Mouse (Mus musculus): Measurements from ENCODE around the gene Thumpd3. TPM values are rescaled to one million over a fixed set of nuclear protein-coding genes. Genes with fewer than 3 reads are reported as not detected.

The Thumpd3 gene
- polyA plus RNA-seq, 1 experiment from 2014 or later, result 54.8 TPM

GRCm38 (mm10) chr6:113102541-113102940 lies 56.5 kb downstream of the Thumpd3 start:
- no peak overlapping the region for H3K27ac ChIP-seq

GRCm38 (mm10) chr6:113103765-113104164 lies 57.7 kb downstream of the Thumpd3 start:
- no peak overlapping the region for H3K27ac ChIP-seq
- H3K9me3 ChIP-seq, result no peaks in the 10 kb centered on the region
- H3K4me1 ChIP-seq, result peaks cover 7% of the 10 kb centered on the region; the same call in 1 of the 2 replicates
- H3K27me3 ChIP-seq (ENCODE audit: insufficient read depth, poor library complexity, severe bottlenecking), result no peaks in the 10 kb centered on the region
- no peak for DNase-seq (ENCODE audit: low spot score)
- peaks cover 21% of the 10 kb centered on the region for H3K36me3 ChIP-seq
- no peak overlapping the region for H3K4me3 ChIP-seq

More at GRCm38 (mm10) chr6:113102541-113102940, 56.5 kb downstream of the Thumpd3 start:
- no peak for DNase-seq (ENCODE audit: low spot score)
- H3K4me1 ChIP-seq, result peaks cover 7% of the 10 kb centered on the region; the same call in 1 of the 2 replicates
- H3K9me3 ChIP-seq, result no peaks in the 10 kb centered on the region
- peaks cover 21% of the 10 kb centered on the region for H3K36me3 ChIP-seq
- H3K27me3 ChIP-seq (ENCODE audit: insufficient read depth, poor library complexity, severe bottlenecking), result no peaks in the 10 kb centered on the region
- 91% methylated on average over 4 of the region's 4 CpGs for WGBS
- no peak overlapping the region for H3K4me3 ChIP-seq

- no peaks in the 10 kb centered on the region for H3K9me3 ChIP-seq
- H3K27me3 ChIP-seq (ENCODE audit: insufficient read depth, poor library complexity, severe bottlenecking), result no peaks in the 10 kb centered on the region
- no peaks in the 10 kb centered on the region for H3K4me1 ChIP-seq
- no peak overlapping the region for H3K27ac ChIP-seq
- WGBS, result 89% methylated on average over 3 of the region's 3 CpGs
- H3K36me3 ChIP-seq, result peaks cover 72% of the 10 kb centered on the region
- no peak overlapping the region for H3K4me3 ChIP-seq
- no peak for DNase-seq (ENCODE audit: low spot score)
Observed at GRCm38 (mm10) chr6:113109378-113109777, 63.4 kb downstream of the Thumpd3 start.

DNA sequence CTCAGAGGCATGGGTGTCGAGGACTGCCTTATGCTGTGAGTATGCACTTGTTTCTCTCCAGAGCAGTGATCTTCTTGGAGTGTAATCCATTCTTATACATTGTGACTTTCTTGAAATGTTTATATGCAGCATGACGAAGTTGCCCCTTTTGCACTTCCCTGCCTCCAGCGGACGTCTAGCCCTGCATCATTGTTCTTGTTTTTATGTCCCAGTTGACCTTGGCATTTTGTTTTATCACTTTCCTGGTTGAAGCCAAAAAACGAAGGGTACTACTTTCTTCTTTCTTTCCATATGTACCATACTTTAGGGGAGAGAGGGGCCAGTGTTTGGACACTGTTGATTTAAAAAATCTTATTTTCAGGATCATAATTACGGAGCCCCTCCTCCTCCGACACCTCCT lies 63.9 kb downstream of the Thumpd3 start:
- Histone ChIP-seq H3K27ac (no peak overlapping the region), H3K36me3 (peaks cover 76% of the 10 kb centered on the region), H3K9me3 (no peaks in the 10 kb centered on the region), H3K4me1 (no peaks in the 10 kb centered on the region), H3K4me3 (no peak overlapping the region), H3K27me3 (ENCODE audit: insufficient read depth, poor library complexity, severe bottlenecking) (no peaks in the 10 kb centered on the region)
- DNase-seq (ENCODE audit: low spot score), result no peak
- WGBS, result 91% methylated on average over 7 of the region's 7 CpGs

Other genes starting within 250 kb of the Thumpd3 start
- 0.74 and 1.4 TPM in 2 replicates for gene Srgap3, start 99.0 kb upstream of the Thumpd3 start, polyA plus RNA-seq (2016; fragmentation: Nextera tagmentation; extraction: Ambion mirVana)
- gene Setd5, start 31.1 kb downstream of the Thumpd3 start, polyA plus RNA-seq (2016; fragmentation: Nextera tagmentation; extraction: Ambion mirVana), result 69.8 and 82.2 TPM in 2 replicates
- 0.49 and 1.0 TPM in 2 replicates for gene Lhfpl4, start 149.2 kb downstream of the Thumpd3 start, polyA plus RNA-seq (2016; fragmentation: Nextera tagmentation; extraction: Ambion mirVana)
- 29.7 and 36.6 TPM in 2 replicates for gene Mtmr14, start 191.6 kb downstream of the Thumpd3 start, polyA plus RNA-seq (2016; fragmentation: Nextera tagmentation; extraction: Ambion mirVana)
- gene Cpne9, start 236.1 kb downstream of the Thumpd3 start, polyA plus RNA-seq (2016; fragmentation: Nextera tagmentation; extraction: Ambion mirVana), result 0.05 TPM in 1 of 2 replicates, not detected in the other

Measured in heart, embryonic 10.5 days (tissue).